Mouse (Mus musculus) kidney, embryonic 16.5 days (tissue): ENCODE results near the gene 2410137M14Rik. TPM values are rescaled to one million over a fixed set of nuclear protein-coding genes. Genes with fewer than 3 reads are reported as not detected.
A peak's percentile ranks its signal among the peaks of the same experiment; 100 is the strongest.

Source experiments
- ATAC-seq: fragments of 200-750 bp; cut with Nextera tagmentation; 2 replicates; pipeline ENCODE4 v1.8.0; 2017; ENCODE audit warnings: moderate TSS enrichment; ENCODE audit not compliant: low FRiP score, low TSS enrichment
- H3K27ac ChIP-seq: fragments of 300-500 bp; sonication (generic); 2 replicates; pipeline ENCODE4 v1.5.1; 2014; ENCODE audit warnings: low read length
- H3K27me3 ChIP-seq: fragments of 300-500 bp; sonication (generic); 2 replicates; pipeline ENCODE4 v1.6.1; 2014; ENCODE audit warnings: low read length, control low read depth, mixed read lengths; ENCODE audit not compliant: insufficient read depth
- H3K36me3 ChIP-seq: fragments of 300-500 bp; sonication (generic); 2 replicates; pipeline ENCODE4 v1.6.1; 2014; ENCODE audit warnings: low read length, control low read depth, mixed read lengths; ENCODE audit not compliant: insufficient read depth
- H3K4me1 ChIP-seq: fragments of 300-500 bp; sonication (generic); 2 replicates; pipeline ENCODE4 v1.6.1; 2014; ENCODE audit warnings: low read length, control low read depth, mixed read lengths; ENCODE audit not compliant: insufficient read depth
- H3K4me2 ChIP-seq: fragments of 300-500 bp; sonication (generic); replicated peaks from 2 replicates; pipeline ENCODE4 v1.6.1; 2014; ENCODE audit warnings: low read depth, low read length
- H3K4me3 ChIP-seq: fragments of 300-500 bp; sonication (generic); 2 replicates; pipeline ENCODE4 v1.5.1; 2014; ENCODE audit warnings: mild to moderate bottlenecking, low read length
- H3K9ac ChIP-seq: fragments of 300-500 bp; sonication (generic); replicated peaks from 2 replicates; pipeline ENCODE4 v1.6.1; 2014; ENCODE audit warnings: low read length
- H3K9me3 ChIP-seq: fragments of 300-500 bp; sonication (generic); 2 replicates; pipeline ENCODE4 v1.6.1; 2016; ENCODE audit warnings: low read length, control low read depth
- WGBS: fragments of 180-500 bp; shearing (Covaris S2); extraction: QIAGEN DNeasy Blood & Tissue Kit; methylation state at CpG from one replicate; pipeline ENCODE4 v1.1.7; 2014; 5-methylcytosine and 5-hydroxymethylcytosine counted together
- polyA plus RNA-seq: library from polyadenylated mRNA; unstranded; fragments of >200 nt; fragmentation: Nextera tagmentation; extraction: Ambion mirVana; gene quantifications from 2 replicates; pipeline ENCODE4 v1.2.1, GENCODE M21; 2015

The 2410137M14Rik gene
- polyA plus RNA-seq, 1 experiment from 2014 or later = not detected

- Histone ChIP-seq H3K4me2 (no peak overlapping the region), H3K27ac (no peak overlapping the region), H3K9me3 (no peaks in the 10 kb centered on the region), H3K4me1 (peaks cover 13% of the 10 kb centered on the region), H3K4me3 (no peak overlapping the region), H3K27me3 (no peaks in the 10 kb centered on the region), H3K9ac (no peak overlapping the region), H3K36me3 (peaks cover 12% of the 10 kb centered on the region)
- no peak for ATAC-seq
- 86% methylated on average over 1 of the region's 1 CpGs for WGBS
Observed at GRCm38 (mm10) chr17:36953062-36953461, 28.0 kb downstream of the 2410137M14Rik start.

GRCm38 (mm10) chr17:36952631-36953030 is 28.4 kb downstream of the 2410137M14Rik start:
- Histone ChIP-seq H3K4me1 (peaks cover 13% of the 10 kb centered on the region), H3K27ac (no peak overlapping the region), H3K36me3 (peaks cover 12% of the 10 kb centered on the region), H3K9me3 (no peaks in the 10 kb centered on the region), H3K4me3 (no peak overlapping the region), H3K27me3 (no peaks in the 10 kb centered on the region), H3K4me2 (no peak overlapping the region), H3K9ac (no peak overlapping the region)
- 90% methylated on average over 2 of the region's 2 CpGs for WGBS
- no peak for ATAC-seq

GRCm38 (mm10) chr17:36950981-36951947 is 29.8 kb downstream of the 2410137M14Rik start, which contains the start of gene Ppp1r11:
Gene Ppp1r11, minus strand, starts transcription at chr17:36951741.
- peaks cover 14% of the 10 kb centered on the region for H3K4me1 ChIP-seq
- peak within 1 kb of the TSS; percentile 87 for H3K9ac ChIP-seq
- H3K9me3 ChIP-seq = no peaks in the 10 kb centered on the region
- H3K4me2 ChIP-seq = peak within 1 kb of the TSS; percentile 91
- peak within 1 kb of the TSS; percentile 87 for H3K4me3 ChIP-seq
- peaks cover 8% of the 10 kb centered on the region; the same call in 1 of the 2 replicates for H3K36me3 ChIP-seq
- peak within 1 kb of the TSS; percentile 76 for H3K27ac ChIP-seq
- peak; percentile 97 for ATAC-seq
- WGBS = 2% methylated on average over 36 of the region's 36 CpGs
- H3K27me3 ChIP-seq = peaks cover 5% of the 10 kb centered on the region

- Histone ChIP-seq H3K27me3 (peaks cover 25% of the 10 kb centered on the region), H3K4me2 (no peak overlapping the region), H3K4me3 (no peak overlapping the region), H3K4me1 (peaks cover 14% of the 10 kb centered on the region), H3K27ac (no peak overlapping the region), H3K9ac (no peak overlapping the region), H3K36me3 (peaks cover 6% of the 10 kb centered on the region; the same call in 1 of the 2 replicates), H3K9me3 (no peaks in the 10 kb centered on the region)
- no peak for ATAC-seq
- WGBS = 89% methylated on average over 8 of the region's 8 CpGs
Observed at GRCm38 (mm10) chr17:36949265-36949664, 31.8 kb downstream of the 2410137M14Rik start.

- H3K9ac ChIP-seq = no peak overlapping the region
- WGBS = 79% methylated on average over 1 of the region's 1 CpGs
- peaks cover 15% of the 10 kb centered on the region for H3K4me1 ChIP-seq
- H3K27me3 ChIP-seq = peaks cover 35% of the 10 kb centered on the region
- H3K9me3 ChIP-seq = no peaks in the 10 kb centered on the region
- no peak overlapping the region for H3K27ac ChIP-seq
- peaks cover 6% of the 10 kb centered on the region; the same call in 1 of the 2 replicates for H3K36me3 ChIP-seq
- ATAC-seq = no peak
- no peak overlapping the region for H3K4me3 ChIP-seq
- no peak overlapping the region for H3K4me2 ChIP-seq
Observed at GRCm38 (mm10) chr17:36948286-36948685, 32.8 kb downstream of the 2410137M14Rik start.

- ATAC-seq = peak; percentile 47
- H3K4me3 ChIP-seq = peak overlapping the region; percentile 62
- H3K27ac ChIP-seq = no peak overlapping the region
- H3K4me2 ChIP-seq = peak overlapping the region; percentile 97
- H3K36me3 ChIP-seq = peaks cover 6% of the 10 kb centered on the region; the same call in 1 of the 2 replicates
- H3K27me3 ChIP-seq = peaks cover 46% of the 10 kb centered on the region
- no peaks in the 10 kb centered on the region for H3K9me3 ChIP-seq
- 1% methylated on average over 57 of the region's 62 CpGs for WGBS
- H3K4me1 ChIP-seq = peaks cover 24% of the 10 kb centered on the region
- peak overlapping the region; percentile 77 for H3K9ac ChIP-seq
Observed at GRCm38 (mm10) chr17:36947051-36947819, 33.8 kb downstream of the 2410137M14Rik start.

GRCm38 (mm10) chr17:36944121-36944775 is 36.8 kb downstream of the 2410137M14Rik start:
- Histone ChIP-seq H3K9me3 (no peaks in the 10 kb centered on the region), H3K27ac (no peak overlapping the region), H3K36me3 (peaks cover 5% of the 10 kb centered on the region; the same call in 1 of the 2 replicates), H3K27me3 (peaks cover 61% of the 10 kb centered on the region), H3K9ac (no peak overlapping the region), H3K4me2 (no peak overlapping the region), H3K4me3 (no peak overlapping the region), H3K4me1 (peaks cover 16% of the 10 kb centered on the region)
- ATAC-seq = no peak
- 14% methylated on average over 9 of the region's 9 CpGs for WGBS

GRCm38 (mm10) chr17:36943691-36944090 is 37.3 kb downstream of the 2410137M14Rik start:
- H3K27me3 ChIP-seq = peaks cover 61% of the 10 kb centered on the region

GRCm38 (mm10) chr17:36942791-36943471 is 38.1 kb downstream of the 2410137M14Rik start, which contains the start of gene Rnf39:
Gene Rnf39, plus strand, starts transcription at chr17:36942918.
- H3K4me1 ChIP-seq = peaks cover 16% of the 10 kb centered on the region
- H3K4me3 ChIP-seq = peak within 1 kb of the TSS; percentile 42
- H3K9ac ChIP-seq = peak within 1 kb of the TSS; percentile 48
- H3K27ac ChIP-seq = no peak within 1 kb of the TSS
- no peaks in the 10 kb centered on the region for H3K9me3 ChIP-seq
- WGBS = 2% methylated on average over 58 of the region's 59 CpGs
- no peak for ATAC-seq
- peak within 1 kb of the TSS; percentile 72 for H3K4me2 ChIP-seq
- H3K36me3 ChIP-seq = no peaks in the 10 kb centered on the region
- peaks cover 61% of the 10 kb centered on the region for H3K27me3 ChIP-seq

More at GRCm38 (mm10) chr17:36943691-36944090, 37.3 kb downstream of the 2410137M14Rik start:
- Histone ChIP-seq H3K27ac (no peak overlapping the region), H3K4me2 (peak overlapping the region; percentile 72; the same call in 1 of the 2 replicates), H3K4me3 (peak overlapping the region; percentile 42; the same call in 1 of the 2 replicates), H3K9ac (no peak overlapping the region), H3K9me3 (no peaks in the 10 kb centered on the region), H3K36me3 (no peaks in the 10 kb centered on the region), H3K4me1 (peaks cover 16% of the 10 kb centered on the region)
- WGBS = 11% methylated on average over 5 of the region's 5 CpGs
- no peak for ATAC-seq
